Mouse (Mus musculus) frontal cortex, postnatal 14 days (tissue): ENCODE measurements around the gene Npsr1.

ENCODE experiments used
- DNase-seq, 2 experiments: peaks; one replicate each; pipeline ENCODE4 v3.0.0; 2022; ENCODE audit warnings: low spot score in 2 of 2

The Npsr1 gene

DNA sequence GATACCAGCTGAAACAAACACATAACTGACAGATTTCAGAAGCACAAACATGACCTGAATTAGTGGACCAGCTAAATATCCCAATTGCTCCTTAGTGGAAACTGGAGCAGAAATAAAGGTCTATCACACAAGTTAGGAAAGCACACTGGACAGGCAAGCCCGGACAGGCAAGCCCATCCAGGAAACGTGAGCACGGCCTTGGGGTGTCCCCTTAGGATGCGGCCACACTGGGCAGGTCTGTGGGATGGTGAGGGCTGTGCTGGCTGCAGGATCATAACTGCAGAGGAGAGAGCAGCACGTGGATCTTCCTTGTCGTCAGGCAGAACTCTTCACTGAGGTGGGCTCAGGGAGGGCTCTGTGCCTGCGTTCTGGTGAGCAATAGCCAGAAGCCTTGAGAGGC, at the start of gene Npsr1:
TSS of gene Npsr1 (plus strand) at position 301 of the 400 bp plus-strand sequence.
- no peak for DNase-seq

DNA sequence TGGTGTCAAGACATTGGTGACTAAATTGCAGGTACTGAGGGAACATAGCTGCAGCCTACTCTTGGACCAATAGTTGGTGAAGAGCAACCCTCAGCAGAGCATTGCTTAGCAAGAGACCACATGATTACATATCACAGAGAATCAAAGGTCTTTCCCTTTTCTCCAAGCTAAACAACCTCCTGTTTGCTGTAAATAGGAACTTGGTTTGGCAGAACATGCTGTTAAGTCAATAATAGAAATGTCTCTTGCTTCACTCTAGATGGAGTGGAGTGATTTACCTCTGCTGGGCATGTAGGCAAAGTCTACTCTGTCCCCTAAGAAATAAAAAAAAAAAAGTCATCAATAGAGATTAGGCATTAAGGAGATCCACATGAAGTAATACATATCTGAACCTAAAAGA, 46.3 kb upstream of the Npsr1 start:
- DNase-seq, result no peak

DNA sequence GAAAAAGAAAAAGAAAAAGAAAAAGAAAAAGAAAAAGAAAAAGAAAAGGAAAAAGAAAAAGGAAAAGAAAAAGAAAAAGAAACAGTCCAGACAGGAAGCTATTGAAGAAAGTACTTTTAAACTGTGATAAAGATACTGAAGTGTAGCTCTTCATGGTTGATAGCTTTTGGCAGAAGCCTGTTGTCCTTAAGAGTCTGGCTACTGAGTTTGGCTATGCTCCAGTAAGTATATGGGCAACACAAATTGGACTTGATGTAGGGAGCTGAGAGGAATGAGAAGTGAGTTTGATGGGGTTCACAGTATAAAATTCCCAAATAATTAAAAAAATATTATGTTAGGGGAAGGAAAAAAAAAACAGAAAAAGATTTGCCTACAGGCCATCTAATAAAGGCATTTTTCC, 34.5 kb upstream of the Npsr1 start:
- no peak for DNase-seq

DNA sequence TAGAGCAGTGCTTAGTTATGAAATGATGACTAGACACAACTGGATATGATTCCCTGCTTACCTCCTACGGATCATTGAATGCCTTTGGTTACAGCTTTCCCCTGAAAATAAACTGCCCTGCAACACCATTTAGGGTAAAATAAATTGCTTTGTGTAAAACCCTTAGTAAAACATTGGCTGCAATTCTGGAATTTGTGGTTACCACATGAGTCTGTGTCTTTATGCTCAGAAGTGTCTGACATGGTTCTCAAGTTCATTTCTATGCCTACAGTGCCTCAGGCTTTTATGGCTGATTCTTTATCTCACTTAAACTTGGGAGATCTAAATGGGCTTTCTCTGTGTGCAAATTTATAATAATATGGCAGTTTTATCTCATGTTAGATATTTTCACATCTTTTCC, 26.1 kb upstream of the Npsr1 start:
- DNase-seq, result no peak

DNA sequence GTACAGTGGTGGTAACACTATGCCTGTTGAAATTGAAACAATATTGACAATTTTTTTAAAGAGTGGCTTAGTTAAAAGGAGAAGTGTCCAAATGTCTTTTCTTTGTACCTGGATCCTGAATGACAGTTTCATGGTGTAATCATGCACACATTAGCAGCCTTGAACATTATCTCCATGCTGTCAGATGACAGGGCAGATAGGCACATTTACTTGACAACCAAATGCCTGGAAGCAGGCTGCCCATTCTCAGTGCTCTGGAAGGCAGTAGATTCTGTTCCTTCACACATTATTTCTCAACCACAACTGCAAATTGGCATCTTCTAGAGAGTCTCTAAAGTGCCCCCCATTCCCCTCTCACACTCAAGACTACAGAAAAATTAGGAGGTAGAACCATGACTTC, 20.2 kb upstream of the Npsr1 start:
- DNase-seq, result no peak

DNA sequence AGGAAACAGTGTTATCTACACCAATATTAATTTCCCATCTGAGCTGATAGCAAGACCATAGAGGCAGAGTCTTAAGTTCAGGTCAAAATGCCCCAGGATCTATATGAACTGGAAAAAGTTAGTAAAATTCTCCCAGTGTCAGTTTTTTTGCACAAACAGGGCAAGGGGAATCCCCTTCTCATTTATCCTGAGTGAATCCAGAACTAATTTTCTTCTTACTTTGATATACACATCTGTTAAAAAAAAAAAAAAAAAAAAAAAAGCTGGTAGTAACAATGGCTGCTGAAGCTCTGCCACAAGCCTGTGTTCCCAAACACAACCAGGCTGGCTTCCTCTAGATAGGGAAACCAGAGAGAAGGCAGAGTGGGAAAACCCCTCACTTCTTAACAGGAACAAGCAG, 5.9 kb upstream of the Npsr1 start:
- no peak for DNase-seq

DNA sequence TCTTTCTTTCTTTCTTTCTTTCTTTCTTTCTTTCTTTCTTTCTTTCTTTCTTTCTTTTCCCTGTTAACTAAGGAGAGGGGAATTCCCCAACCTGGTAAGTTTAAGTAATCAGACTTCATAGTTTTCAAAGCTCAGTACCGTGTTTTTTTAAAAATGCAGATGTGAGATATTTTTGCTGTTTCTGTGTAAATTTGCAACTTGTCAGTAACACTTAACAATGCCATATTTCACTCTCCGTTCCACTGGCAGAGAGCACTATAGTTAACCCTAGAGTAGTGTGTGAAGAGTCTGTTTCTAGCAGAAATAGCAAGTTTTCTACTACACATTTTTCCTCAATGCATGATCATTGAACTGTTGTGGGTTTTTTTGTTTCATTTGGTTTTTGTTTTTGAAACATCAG, 730 bp downstream of the Npsr1 start:
- no peak for DNase-seq

DNA sequence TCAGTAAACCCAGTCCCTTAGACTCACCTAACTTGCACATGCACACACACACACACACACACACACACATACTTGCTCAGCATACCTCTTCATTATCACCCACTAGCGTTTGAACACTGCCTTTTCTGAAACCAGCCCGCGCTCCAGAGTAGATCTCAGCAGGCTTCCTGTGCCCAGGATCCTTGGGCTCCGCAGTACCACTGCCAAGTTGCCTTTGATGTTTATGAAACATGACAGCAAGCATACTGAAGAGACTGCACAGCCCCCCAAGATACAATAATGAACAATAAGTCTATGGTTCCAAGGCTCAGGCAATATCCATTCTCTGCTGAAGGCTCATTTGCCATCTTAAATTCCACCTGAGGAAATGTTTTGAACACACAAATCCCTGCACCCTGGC, 1.8 kb downstream of the Npsr1 start:
- DNase-seq, result no peak

DNA sequence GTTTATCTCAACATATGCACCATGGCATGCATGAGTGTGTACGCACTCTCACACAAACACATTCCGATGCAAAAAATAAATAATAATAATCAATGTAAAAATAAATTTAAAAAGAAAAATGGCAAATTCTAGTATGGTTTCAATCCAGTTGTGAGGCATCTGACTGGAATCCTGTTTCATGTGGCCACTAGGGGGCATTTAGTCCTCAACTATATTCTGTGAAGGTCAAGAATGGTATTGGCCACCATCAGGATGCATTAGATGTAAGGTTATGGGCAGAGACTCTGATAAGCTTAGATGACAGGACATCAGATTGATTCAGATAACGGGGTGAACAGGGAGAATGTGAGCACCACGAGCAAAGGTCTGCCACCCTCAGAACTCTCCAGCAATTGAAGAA, 21.6 kb downstream of the Npsr1 start:
- no peak for DNase-seq

DNA sequence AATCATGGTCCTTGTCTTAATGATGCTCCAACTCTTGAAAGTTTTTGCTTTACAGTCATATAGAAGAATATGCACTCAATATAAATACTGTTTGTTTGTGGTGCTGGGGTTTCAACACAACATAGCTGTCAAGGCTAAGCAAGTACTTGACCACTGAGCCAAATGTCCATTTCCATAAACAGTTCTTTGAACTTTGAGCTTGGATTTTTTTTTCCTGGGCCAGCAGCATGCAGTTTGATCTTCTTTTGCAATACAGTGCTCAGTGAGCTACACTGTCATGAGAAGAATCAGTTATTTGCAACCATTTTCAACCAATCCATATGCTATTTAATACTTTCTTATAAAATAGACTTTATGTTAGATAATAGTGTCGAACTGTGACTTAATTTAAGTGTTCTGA, 35.3 kb downstream of the Npsr1 start:
- no peak for DNase-seq

DNA sequence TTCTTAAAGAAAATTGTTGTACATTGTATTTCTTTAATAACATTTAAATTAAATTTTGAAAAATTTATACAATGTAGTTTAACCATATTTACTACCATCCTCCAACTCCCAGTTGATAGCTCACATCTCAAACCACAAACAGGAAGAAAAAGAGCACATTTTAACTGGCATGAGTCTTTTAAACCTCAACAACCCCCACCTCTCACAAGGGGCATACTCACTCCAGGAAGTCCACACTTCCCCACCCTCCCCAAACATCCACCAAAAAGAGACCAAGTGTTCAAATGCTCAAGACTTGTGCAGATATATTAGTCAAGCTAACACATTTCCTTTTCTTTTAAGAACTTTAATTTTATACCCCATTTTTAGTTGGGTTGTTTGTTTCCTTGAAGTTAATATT, 38.6 kb downstream of the Npsr1 start:
- no peak for DNase-seq

DNA sequence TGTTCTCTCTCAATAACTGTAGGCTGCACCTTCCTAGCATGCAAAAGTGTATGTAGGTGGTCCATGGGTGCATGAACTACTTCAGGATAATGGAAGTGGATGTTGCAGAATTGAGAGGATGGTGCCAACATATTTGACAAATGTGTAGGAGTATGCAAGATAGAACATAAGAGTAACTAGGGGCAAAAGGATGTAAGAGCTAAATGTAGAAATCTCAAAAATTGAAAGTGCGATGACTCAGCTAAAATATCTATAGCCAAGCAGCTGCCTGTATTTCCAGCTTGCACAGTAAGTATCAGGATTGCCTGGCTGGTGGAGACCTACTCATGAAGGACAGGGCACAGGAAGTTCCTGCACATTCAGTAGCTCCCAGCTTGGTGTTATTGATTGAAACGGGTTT, 46.5 kb downstream of the Npsr1 start:
- no peak for DNase-seq

DNA sequence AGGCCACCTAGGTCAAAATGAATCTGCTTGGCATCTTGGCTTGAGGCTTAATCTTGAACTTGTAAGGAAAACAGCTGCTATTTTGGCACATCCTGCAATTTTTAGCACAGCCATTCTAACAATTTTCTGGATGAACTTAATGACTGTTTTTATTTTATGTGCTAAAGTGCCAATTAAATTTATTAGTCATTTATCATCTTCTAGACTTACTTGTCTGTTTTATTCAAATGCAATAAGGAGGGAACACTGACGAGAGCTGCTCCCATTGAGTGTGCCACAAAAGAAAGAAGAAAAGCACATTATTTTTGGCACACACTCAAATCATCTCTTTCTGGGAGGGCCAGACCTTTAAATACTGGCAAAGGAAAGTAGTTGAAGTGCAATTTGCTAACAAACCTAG, 59.4 kb downstream of the Npsr1 start:
- DNase-seq, result no peak

DNA sequence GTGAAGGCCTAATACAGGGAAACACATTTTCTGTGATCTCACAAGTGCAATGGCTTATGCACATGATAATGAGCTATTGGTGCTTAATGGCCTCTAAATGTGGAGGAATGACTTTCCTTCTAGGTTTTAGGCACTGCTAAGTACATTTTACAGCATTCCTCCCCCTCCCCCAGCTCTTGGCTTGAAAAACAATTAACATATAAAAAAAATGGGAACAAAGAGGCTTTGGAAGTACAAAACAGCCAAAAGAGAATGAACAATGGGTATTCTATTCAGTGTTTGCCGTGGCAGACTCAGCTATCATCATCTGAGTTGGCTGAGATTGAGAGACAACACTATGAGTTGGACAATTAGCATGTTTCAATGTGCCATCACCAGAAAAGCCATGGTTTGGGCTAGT, 62.6 kb downstream of the Npsr1 start:
- DNase-seq, result no peak

DNA sequence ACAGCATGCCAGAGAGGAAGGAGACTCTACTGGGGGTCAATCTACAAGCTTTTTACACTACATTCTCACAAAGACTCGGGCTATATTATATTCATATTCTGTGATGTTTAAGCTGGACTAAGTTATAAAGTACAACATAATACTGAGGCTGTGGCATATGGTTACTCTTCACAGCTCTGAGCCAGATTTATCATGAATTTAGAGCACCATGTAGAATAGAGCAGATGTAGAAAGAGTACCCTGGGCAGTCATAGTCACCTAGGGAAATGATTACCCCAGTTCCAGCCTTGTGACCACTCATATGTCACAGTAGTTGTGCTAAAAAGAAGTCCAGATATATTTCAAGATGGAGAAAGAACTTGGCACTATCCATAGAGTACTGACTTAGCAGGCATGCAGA, 70.7 kb downstream of the Npsr1 start:
- DNase-seq, result no peak

DNA sequence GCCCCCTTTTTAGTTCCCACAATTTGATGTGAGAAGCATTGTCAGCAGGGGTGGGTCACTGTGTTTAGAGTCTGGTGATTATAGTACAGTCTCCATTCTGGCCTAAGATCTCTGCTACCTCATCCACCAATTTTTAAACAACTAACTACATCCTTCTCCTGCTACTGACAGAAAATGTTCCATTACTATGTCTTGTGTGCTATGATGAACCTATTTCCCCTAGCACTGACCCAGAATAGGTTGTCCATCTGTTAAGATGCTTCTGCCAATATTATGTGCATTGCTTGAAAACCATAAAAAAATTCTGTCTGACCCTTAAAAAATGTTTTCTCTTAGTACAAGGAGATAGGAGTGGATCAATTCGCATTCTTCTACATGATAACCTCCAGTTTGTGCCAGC, 72.9 kb downstream of the Npsr1 start:
- DNase-seq, result no peak

DNA sequence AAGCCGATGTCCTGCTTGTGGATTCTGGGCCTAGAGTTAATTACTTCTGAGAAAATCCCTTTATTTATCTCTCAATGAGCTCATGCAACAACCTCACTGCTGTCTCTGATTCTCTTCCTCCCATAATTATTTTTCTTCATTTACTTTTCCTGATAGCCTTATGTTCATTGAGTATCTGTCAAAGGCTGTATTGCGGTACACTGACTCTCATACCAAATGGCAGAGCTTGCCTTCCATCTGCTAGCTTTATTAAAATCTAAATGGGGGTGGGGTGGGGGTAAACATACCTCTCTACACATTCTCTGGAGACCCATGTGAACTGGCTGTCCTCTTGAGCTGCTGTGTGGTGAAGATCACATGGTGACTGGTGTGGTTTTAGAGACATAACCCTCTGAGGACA, 80.9 kb downstream of the Npsr1 start:
- no peak for DNase-seq

DNA sequence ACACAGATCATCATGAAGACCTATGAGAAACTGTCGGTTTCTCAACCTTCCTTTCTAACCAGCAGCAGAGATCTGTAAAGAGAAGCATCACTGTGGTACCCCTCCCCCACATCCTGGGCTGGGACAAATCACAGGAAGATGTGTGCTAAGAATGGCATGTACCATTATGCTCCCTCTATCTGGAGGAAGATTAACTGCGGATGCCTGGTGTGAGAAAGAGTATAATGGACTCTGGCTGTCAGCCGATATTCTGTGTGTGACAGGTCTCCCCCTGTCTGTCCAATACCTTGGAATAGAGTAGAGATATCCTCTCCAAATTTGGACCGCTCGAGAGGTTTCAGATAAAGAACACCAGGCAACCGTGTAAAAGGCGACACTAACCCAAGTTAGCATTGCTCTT, 83.1 kb downstream of the Npsr1 start:
- DNase-seq, result no peak

DNA sequence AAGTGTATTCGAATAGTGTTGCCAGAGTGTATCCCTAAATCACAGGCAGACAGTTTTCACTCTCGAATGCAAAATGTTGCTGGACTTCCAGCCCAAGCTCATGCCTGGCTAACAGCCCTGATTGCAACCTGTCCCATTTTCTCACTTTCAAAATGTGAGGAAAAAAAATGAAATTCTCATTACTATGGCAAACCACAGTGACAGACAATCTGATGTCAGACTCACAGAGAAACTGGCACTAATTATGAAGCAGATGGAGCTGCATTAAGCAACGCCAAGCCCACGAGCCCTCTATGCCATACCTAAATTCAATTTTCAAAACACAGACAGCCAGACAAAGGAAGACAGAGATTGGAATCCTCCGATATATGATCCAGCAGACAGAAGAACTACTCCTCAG, 88.5 kb downstream of the Npsr1 start:
- DNase-seq, result no peak

DNA sequence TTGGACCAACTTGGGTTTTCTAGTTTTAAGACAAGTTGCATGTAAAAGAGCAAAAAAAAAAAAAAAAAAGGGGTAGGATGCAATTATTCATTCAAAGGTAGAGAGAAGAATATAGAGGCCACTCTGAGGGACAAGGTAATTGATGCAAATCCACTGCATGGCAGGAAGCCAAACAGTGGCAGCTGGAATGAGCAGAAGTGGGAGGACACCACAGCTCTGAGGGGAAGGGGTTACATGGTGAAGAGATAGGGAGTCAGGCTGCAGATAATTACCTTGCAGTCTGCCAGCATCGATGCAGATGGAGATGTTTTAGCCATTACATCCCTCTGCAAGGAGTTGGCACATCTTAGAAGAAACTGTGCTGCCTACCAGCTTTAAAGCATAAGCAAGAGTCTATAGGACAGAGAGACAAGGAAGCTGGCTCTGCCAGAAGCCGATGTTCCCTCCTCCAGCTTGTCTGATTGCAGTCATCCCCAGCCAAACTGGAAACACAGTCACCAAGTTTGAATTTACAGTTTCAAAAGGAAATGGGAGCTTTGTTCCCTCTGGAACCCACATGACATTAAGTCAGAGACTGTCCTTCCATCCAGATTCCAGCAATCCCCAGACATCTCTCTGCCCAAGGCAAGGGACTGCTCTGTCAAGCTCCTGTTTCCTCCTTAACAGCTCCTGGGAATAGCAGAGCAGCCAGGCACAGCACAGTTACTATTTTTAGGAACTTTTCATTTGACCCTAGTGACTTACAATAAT, 91.9 kb downstream of the Npsr1 start:
- DNase-seq, result peak; percentile 7 to 10

DNA sequence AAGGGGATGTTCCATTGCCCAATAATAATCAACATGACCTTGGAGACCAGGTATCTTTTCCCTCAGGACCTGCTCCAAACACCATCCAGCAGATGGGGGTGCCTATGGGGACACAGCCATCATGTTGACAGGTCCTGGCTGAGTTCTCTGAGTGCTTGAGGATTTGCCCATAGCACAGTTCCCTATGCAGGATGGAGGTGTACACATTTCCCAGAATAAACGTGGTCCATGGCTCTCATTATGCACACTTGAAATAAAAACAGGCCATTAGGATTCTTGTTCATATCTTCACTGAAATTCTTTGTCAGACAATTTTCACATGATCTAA, 92.4 kb downstream of the Npsr1 start:
- DNase-seq, result no peak

DNA sequence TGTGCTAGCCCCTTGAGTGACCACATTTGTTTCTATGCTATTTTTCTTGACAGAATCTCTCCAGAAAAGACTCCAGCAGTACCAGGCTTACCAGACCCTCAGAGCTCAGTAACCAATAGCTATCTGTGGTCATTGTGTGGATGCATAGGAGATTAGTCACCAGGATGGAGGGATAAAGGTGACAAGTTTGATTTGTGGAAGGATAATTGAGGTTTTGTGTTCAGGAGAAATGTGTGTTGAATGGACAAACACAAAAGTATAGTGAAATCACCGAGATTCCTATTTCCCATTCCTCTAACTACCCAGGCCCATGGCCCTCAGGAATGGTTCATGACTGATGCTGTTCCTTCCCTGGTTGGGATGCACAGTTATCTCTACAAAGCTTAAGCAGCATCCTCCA, 100.5 kb downstream of the Npsr1 start:
- no peak for DNase-seq

DNA sequence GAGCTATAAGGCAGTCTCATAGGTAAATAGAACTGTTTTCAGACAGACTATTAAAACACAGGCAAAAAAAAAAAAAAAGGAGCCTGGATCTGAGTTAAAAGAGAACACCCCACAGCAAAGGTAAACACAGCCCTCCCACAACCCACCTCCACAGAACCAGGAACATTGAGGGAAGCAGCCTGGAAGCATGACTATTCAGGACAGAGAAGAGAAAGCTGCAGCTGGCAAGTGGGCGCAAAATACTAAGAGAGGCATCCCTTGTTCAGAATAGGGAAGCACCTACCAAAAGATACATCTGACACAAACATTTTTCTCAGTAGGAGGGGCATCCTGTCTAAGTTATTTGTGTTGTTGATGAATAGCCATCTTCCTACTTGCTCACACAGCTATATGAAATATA, 113.8 kb downstream of the Npsr1 start:
- DNase-seq, result peak; percentile 12 to 24

DNA sequence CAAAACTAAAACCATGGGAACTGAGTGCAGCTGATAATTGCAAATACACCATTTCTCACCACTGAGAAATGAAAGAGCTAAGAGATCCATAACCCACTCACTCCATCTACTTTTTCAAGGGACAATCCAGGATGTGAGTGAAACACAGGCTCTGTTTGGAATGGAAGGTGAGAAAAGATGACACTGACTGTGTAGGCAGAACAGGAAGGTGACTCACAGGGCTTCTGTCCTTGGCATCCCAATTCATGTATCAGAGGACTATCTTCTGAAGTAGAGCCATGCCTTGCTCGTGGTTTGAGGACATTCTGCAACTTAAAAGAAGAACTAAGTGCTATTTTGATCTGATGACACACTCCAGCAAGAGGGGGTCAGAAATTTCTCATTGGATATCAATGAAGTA, 119.9 kb downstream of the Npsr1 start:
- no peak for DNase-seq

DNA sequence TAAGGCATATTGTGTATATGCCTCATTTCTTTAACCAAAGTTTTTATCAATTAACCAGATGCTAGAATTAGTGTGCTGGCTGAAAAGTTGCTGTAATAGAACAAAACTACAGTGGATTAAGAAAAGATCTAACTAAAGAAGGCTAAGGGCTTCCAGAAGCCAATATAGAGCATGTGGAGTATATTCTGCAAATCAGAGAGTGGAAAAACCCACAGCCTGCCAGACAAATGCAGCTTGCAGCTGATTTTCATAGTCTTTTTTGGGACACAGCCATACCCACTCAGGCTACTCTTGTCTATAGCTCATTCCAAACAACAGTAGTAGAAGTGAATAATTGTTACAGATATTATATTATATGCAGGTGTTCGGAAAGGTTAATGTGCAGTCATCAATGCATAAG, 138.7 kb downstream of the Npsr1 start:
- no peak for DNase-seq
